Mouse (Mus musculus) stomach, postnatal 0 days (tissue): ENCODE measurements around the gene Ccdc174.

Source experiments
- CTCF ChIP-seq: IDR thresholded peaks from 2 replicates; pipeline ENCODE4 v1.5.1; 2016; ENCODE audit warnings: antibody characterized with exemption, low read depth, mild to moderate bottlenecking, moderate library complexity
- EP300 ChIP-seq: optimal IDR thresholded peaks from 2 replicates; pipeline ENCODE3; 2016; ENCODE audit warnings: antibody characterized with exemption

DNA sequence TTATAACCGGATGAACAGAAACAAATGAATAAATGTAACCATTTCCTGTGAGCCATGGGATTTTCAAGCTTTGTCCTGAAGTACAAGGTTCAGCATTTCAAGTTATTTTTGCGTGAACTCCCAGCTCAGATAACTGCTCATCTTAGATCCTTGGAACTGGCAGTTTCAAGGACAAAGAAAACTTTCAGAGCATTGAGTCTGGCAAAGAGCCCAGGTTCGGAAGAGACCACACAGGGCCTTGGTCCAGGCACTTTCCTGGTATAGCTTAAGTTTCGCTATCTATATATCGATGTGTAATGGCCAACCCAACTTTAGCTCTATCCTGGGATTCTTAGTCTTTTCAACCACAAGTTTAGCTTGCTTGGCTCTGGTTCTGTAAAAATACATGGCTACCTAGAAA is 53.4 kb downstream of the Ccdc174 start:
- TF ChIP-seq CTCF = no peak
- TF ChIP-seq EP300 = no peak
